Mouse (Mus musculus) C2C12 (cell line): ENCODE data around the gene Rundc1.
"Not testable (repeated sequence)": the region's sequence is repeated elsewhere in the genome, so short reads cannot be mapped to it uniquely, and the experiment has no call there.

Source experiments
- CTCF ChIP-seq: IDR thresholded peaks from one replicate; pipeline ENCODE4 v1.5.1; 2011; ENCODE audit not compliant: control insufficient read depth, insufficient read depth, insufficient read length
- MAX ChIP-seq: IDR thresholded peaks from one replicate; pipeline ENCODE4 v1.6.1; 2011; ENCODE audit warnings: mild to moderate bottlenecking, control low read depth
- MYOD1 ChIP-seq: IDR thresholded peaks from one replicate; pipeline ENCODE4 v1.6.1; 2011; ENCODE audit warnings: low read depth; ENCODE audit not compliant: control insufficient read depth, insufficient read length
- USF1 ChIP-seq: IDR thresholded peaks from one replicate; pipeline ENCODE4 v1.6.1; 2011; ENCODE audit warnings: low read depth, mild to moderate bottlenecking, control low read depth, moderate library complexity

GRCm38 (mm10) chr11:101378196-101378595, 46.7 kb upstream of the Rundc1 start:
- not testable (repeated sequence) for TF ChIP-seq CTCF, MYOD1, USF1, MAX
